Mouse (Mus musculus): ENCODE results near the gene Rab22a. TPM values are rescaled to one million over a fixed set of nuclear protein-coding genes. Genes with fewer than 3 reads are reported as not detected.

Gene Rab22a
- polyA plus RNA-seq, 1 experiment from 2014 or later = 38.9 TPM

GRCm38 (mm10) chr2:173662255-173662950, 2.8 kb downstream of the Rab22a start:
- Histone ChIP-seq H3K4me1 (ENCODE audit: control insufficient read depth, insufficient read depth, low read length) (peaks cover 20% of the 10 kb centered on the region), H3K9me3 (replicated peaks; ENCODE audit: control insufficient read depth, low read length) (no peaks in the 10 kb centered on the region), H3K36me3 (ENCODE audit: control insufficient read depth, insufficient read depth, low read length) (peaks cover 18% of the 10 kb centered on the region), H3K27me3 (ENCODE audit: control insufficient read depth, insufficient read depth, low read length) (no peaks in the 10 kb centered on the region), H3K27ac (ENCODE audit: low read length) (0 out of 2 replicates have a peak overlapping the region, but pooled peaks have one; percentile 42), H3K9ac (ENCODE audit: low read length) (no peak overlapping the region), H3K4me2 (ENCODE audit: low read depth, low read length) (no peak overlapping the region), H3K4me3 (replicated peaks; ENCODE audit: low read length) (no peak overlapping the region)
- WGBS = 79% methylated on average over 9 of the region's 9 CpGs
- ATAC-seq (ENCODE audit: insufficient read depth, low FRiP score) = no peak

GRCm38 (mm10) chr2:173664736-173665135, 5.2 kb downstream of the Rab22a start:
- Histone ChIP-seq H3K27me3 (ENCODE audit: control insufficient read depth, insufficient read depth, low read length) (no peaks in the 10 kb centered on the region), H3K9me3 (replicated peaks; ENCODE audit: control insufficient read depth, low read length) (no peaks in the 10 kb centered on the region), H3K4me1 (ENCODE audit: control insufficient read depth, insufficient read depth, low read length) (peaks cover 11% of the 10 kb centered on the region), H3K4me2 (ENCODE audit: low read depth, low read length) (no peak overlapping the region), H3K36me3 (ENCODE audit: control insufficient read depth, insufficient read depth, low read length) (peaks cover 18% of the 10 kb centered on the region), H3K4me3 (replicated peaks; ENCODE audit: low read length) (no peak overlapping the region), H3K9ac (ENCODE audit: low read length) (no peak overlapping the region), H3K27ac (ENCODE audit: low read length) (no peak overlapping the region)
- WGBS = 87% methylated on average over 4 of the region's 4 CpGs
- ATAC-seq (ENCODE audit: insufficient read depth, low FRiP score) = no peak

GRCm38 (mm10) chr2:173665271-173665670, 5.7 kb downstream of the Rab22a start:
- 85% methylated on average over 2 of the region's 2 CpGs for WGBS
- ATAC-seq (ENCODE audit: insufficient read depth, low FRiP score) = no peak
- no peaks in the 10 kb centered on the region for H3K9me3 ChIP-seq (replicated peaks; ENCODE audit: control insufficient read depth, low read length)

GRCm38 (mm10) chr2:173666876-173667275, 7.3 kb downstream of the Rab22a start:
- Histone ChIP-seq H3K27me3 (ENCODE audit: control insufficient read depth, insufficient read depth, low read length) (no peaks in the 10 kb centered on the region), H3K36me3 (ENCODE audit: control insufficient read depth, insufficient read depth, low read length) (peaks cover 18% of the 10 kb centered on the region), H3K4me2 (ENCODE audit: low read depth, low read length) (no peak overlapping the region), H3K9ac (ENCODE audit: low read length) (no peak overlapping the region), H3K9me3 (replicated peaks; ENCODE audit: control insufficient read depth, low read length) (no peaks in the 10 kb centered on the region), H3K27ac (ENCODE audit: low read length) (no peak overlapping the region), H3K4me1 (ENCODE audit: control insufficient read depth, insufficient read depth, low read length) (no peaks in the 10 kb centered on the region), H3K4me3 (replicated peaks; ENCODE audit: low read length) (no peak overlapping the region)
- 66% methylated on average over 3 of the region's 3 CpGs for WGBS
- no peak for ATAC-seq (ENCODE audit: insufficient read depth, low FRiP score)

More at GRCm38 (mm10) chr2:173665271-173665670, 5.7 kb downstream of the Rab22a start:
- no peak overlapping the region for H3K9ac ChIP-seq (ENCODE audit: low read length)
- no peak overlapping the region for H3K4me2 ChIP-seq (ENCODE audit: low read depth, low read length)
- H3K36me3 ChIP-seq (ENCODE audit: control insufficient read depth, insufficient read depth, low read length) = peaks cover 18% of the 10 kb centered on the region
- H3K4me3 ChIP-seq (replicated peaks; ENCODE audit: low read length) = no peak overlapping the region
- H3K4me1 ChIP-seq (ENCODE audit: control insufficient read depth, insufficient read depth, low read length) = peaks cover 11% of the 10 kb centered on the region
- no peaks in the 10 kb centered on the region for H3K27me3 ChIP-seq (ENCODE audit: control insufficient read depth, insufficient read depth, low read length)
- no peak overlapping the region for H3K27ac ChIP-seq (ENCODE audit: low read length)

GRCm38 (mm10) chr2:173672328-173672896, 12.9 kb downstream of the Rab22a start:
- H3K4me1 ChIP-seq (ENCODE audit: control insufficient read depth, insufficient read depth, low read length) = peaks cover 4% of the 10 kb centered on the region; the same call in 1 of the 2 replicates
- no peaks in the 10 kb centered on the region for H3K9me3 ChIP-seq (replicated peaks; ENCODE audit: control insufficient read depth, low read length)
- no peak overlapping the region for H3K4me3 ChIP-seq (replicated peaks; ENCODE audit: low read length)
- H3K9ac ChIP-seq (ENCODE audit: low read length) = no peak overlapping the region
- no peak overlapping the region for H3K27ac ChIP-seq (ENCODE audit: low read length)
- ATAC-seq (ENCODE audit: insufficient read depth, low FRiP score) = no peak
- no peaks in the 10 kb centered on the region for H3K27me3 ChIP-seq (ENCODE audit: control insufficient read depth, insufficient read depth, low read length)
- WGBS = 70% methylated on average over 2 of the region's 2 CpGs
- H3K36me3 ChIP-seq (ENCODE audit: control insufficient read depth, insufficient read depth, low read length) = 0 out of 2 replicates have a peak, but pooled peaks cover 6% of the 10 kb centered on the region
- no peak overlapping the region for H3K4me2 ChIP-seq (ENCODE audit: low read depth, low read length)

- no peak overlapping the region for H3K4me2 ChIP-seq (ENCODE audit: low read depth, low read length)
- H3K36me3 ChIP-seq (ENCODE audit: control insufficient read depth, insufficient read depth, low read length) = 0 out of 2 replicates have a peak, but pooled peaks cover 6% of the 10 kb centered on the region
- H3K4me3 ChIP-seq (replicated peaks; ENCODE audit: low read length) = no peak overlapping the region
- no peaks in the 10 kb centered on the region for H3K27me3 ChIP-seq (ENCODE audit: control insufficient read depth, insufficient read depth, low read length)
- H3K9me3 ChIP-seq (replicated peaks; ENCODE audit: control insufficient read depth, low read length) = no peaks in the 10 kb centered on the region
- no peak overlapping the region for H3K9ac ChIP-seq (ENCODE audit: low read length)
- WGBS = 80% methylated on average over 1 of the region's 1 CpGs
- ATAC-seq (ENCODE audit: insufficient read depth, low FRiP score) = no peak
- peaks cover 4% of the 10 kb centered on the region; the same call in 1 of the 2 replicates for H3K4me1 ChIP-seq (ENCODE audit: control insufficient read depth, insufficient read depth, low read length)
- no peak overlapping the region for H3K27ac ChIP-seq (ENCODE audit: low read length)
Observed at GRCm38 (mm10) chr2:173673469-173673868, 13.9 kb downstream of the Rab22a start.

GRCm38 (mm10) chr2:173678593-173678992, 19.0 kb downstream of the Rab22a start:
- no peak overlapping the region for H3K9ac ChIP-seq (ENCODE audit: low read length)
- H3K27ac ChIP-seq (ENCODE audit: low read length) = no peak overlapping the region
- no peaks in the 10 kb centered on the region for H3K9me3 ChIP-seq (replicated peaks; ENCODE audit: control insufficient read depth, low read length)
- WGBS = 83% methylated on average over 2 of the region's 2 CpGs
- H3K4me2 ChIP-seq (ENCODE audit: low read depth, low read length) = no peak overlapping the region
- H3K4me3 ChIP-seq (replicated peaks; ENCODE audit: low read length) = no peak overlapping the region
- no peak for ATAC-seq (ENCODE audit: insufficient read depth, low FRiP score)
- H3K27me3 ChIP-seq (ENCODE audit: control insufficient read depth, insufficient read depth, low read length) = no peaks in the 10 kb centered on the region
- 0 out of 2 replicates have a peak, but pooled peaks cover 6% of the 10 kb centered on the region for H3K36me3 ChIP-seq (ENCODE audit: control insufficient read depth, insufficient read depth, low read length)
- H3K4me1 ChIP-seq (ENCODE audit: control insufficient read depth, insufficient read depth, low read length) = peaks cover 8% of the 10 kb centered on the region

GRCm38 (mm10) chr2:173679217-173679616, 19.7 kb downstream of the Rab22a start:
- H3K4me3 ChIP-seq (replicated peaks; ENCODE audit: low read length) = no peak overlapping the region
- no peak overlapping the region for H3K9ac ChIP-seq (ENCODE audit: low read length)
- H3K27me3 ChIP-seq (ENCODE audit: control insufficient read depth, insufficient read depth, low read length) = no peaks in the 10 kb centered on the region
- H3K4me1 ChIP-seq (ENCODE audit: control insufficient read depth, insufficient read depth, low read length) = peaks cover 8% of the 10 kb centered on the region
- no peak overlapping the region for H3K27ac ChIP-seq (ENCODE audit: low read length)
- WGBS = 46% methylated on average over 3 of the region's 3 CpGs
- no peak overlapping the region for H3K4me2 ChIP-seq (ENCODE audit: low read depth, low read length)
- no peak for ATAC-seq (ENCODE audit: insufficient read depth, low FRiP score)
- no peaks in the 10 kb centered on the region for H3K9me3 ChIP-seq (replicated peaks; ENCODE audit: control insufficient read depth, low read length)
- H3K36me3 ChIP-seq (ENCODE audit: control insufficient read depth, insufficient read depth, low read length) = 0 out of 2 replicates have a peak, but pooled peaks cover 6% of the 10 kb centered on the region

GRCm38 (mm10) chr2:173680153-173680552, 20.6 kb downstream of the Rab22a start:
- Histone ChIP-seq H3K27me3 (ENCODE audit: control insufficient read depth, insufficient read depth, low read length) (no peaks in the 10 kb centered on the region), H3K9ac (ENCODE audit: low read length) (no peak overlapping the region), H3K36me3 (ENCODE audit: control insufficient read depth, insufficient read depth, low read length) (0 out of 2 replicates have a peak, but pooled peaks cover 2% of the 10 kb centered on the region), H3K4me3 (replicated peaks; ENCODE audit: low read length) (no peak overlapping the region), H3K4me2 (ENCODE audit: low read depth, low read length) (no peak overlapping the region), H3K9me3 (replicated peaks; ENCODE audit: control insufficient read depth, low read length) (no peaks in the 10 kb centered on the region), H3K27ac (ENCODE audit: low read length) (no peak overlapping the region), H3K4me1 (ENCODE audit: control insufficient read depth, insufficient read depth, low read length) (peaks cover 8% of the 10 kb centered on the region)
- 64% methylated on average over 1 of the region's 1 CpGs for WGBS
- ATAC-seq (ENCODE audit: insufficient read depth, low FRiP score) = peak; percentile 33; the same call in 1 of the 2 replicates
